Mouse (Mus musculus) heart, embryonic 11.5 days (tissue): ENCODE measurements around the gene Rpl36a. TPM values are rescaled to one million over a fixed set of nuclear protein-coding genes. Genes with fewer than 3 reads are reported as not detected.
"Not testable (repeated sequence)": the region's sequence is repeated elsewhere in the genome, so short reads cannot be mapped to it uniquely, and the experiment has no call there.

Source experiments
- ATAC-seq: fragments of 200-750 bp; cut with Nextera tagmentation; replicated peaks from 2 replicates; pipeline ENCODE4 v1.8.0; 2017; ENCODE audit warnings: moderate library complexity; ENCODE audit not compliant: insufficient number of reproducible peaks, low FRiP score, low TSS enrichment
- H3K27ac ChIP-seq: fragments of 300-500 bp; sonication (generic); 2 replicates; pipeline ENCODE4 v1.5.1; 2014; ENCODE audit warnings: mild to moderate bottlenecking, low read depth, low read length
- H3K27me3 ChIP-seq: fragments of 300-500 bp; sonication (generic); 2 replicates; pipeline ENCODE4 v1.6.1; 2014; ENCODE audit warnings: mild to moderate bottlenecking, low read length, mixed read lengths; ENCODE audit not compliant: control insufficient read depth, insufficient read depth
- H3K36me3 ChIP-seq: fragments of 300-500 bp; sonication (generic); 2 replicates; pipeline ENCODE4 v1.6.1; 2014; ENCODE audit warnings: mild to moderate bottlenecking, low read length, moderate library complexity, mixed read lengths; ENCODE audit not compliant: control insufficient read depth, insufficient read depth
- H3K4me1 ChIP-seq: fragments of 300-500 bp; sonication (generic); 2 replicates; pipeline ENCODE4 v1.6.1; 2014; ENCODE audit warnings: low read length; ENCODE audit not compliant: control insufficient read depth, insufficient read depth
- H3K4me2 ChIP-seq: fragments of 300-500 bp; sonication (generic); 2 replicates; pipeline ENCODE4 v1.6.1; 2014; ENCODE audit warnings: mild to moderate bottlenecking, moderate library complexity
- H3K4me3 ChIP-seq: fragments of 300-500 bp; sonication (generic); 2 replicates; pipeline ENCODE4 v1.5.1; 2014; ENCODE audit warnings: low read depth, low read length
- H3K9ac ChIP-seq: fragments of 300-500 bp; sonication (generic); 2 replicates; pipeline ENCODE4 v1.6.1; 2014; ENCODE audit warnings: mild to moderate bottlenecking, low read depth, low read length, moderate library complexity
- H3K9me3 ChIP-seq: fragments of 300-500 bp; sonication (generic); replicated peaks from 2 replicates; pipeline ENCODE4 v1.6.1; 2016; ENCODE audit warnings: low read length; ENCODE audit not compliant: control insufficient read depth
- WGBS: fragments of 180-500 bp; shearing (Covaris S2); extraction: QIAGEN DNeasy Blood & Tissue Kit; methylation state at CpG from one replicate; pipeline ENCODE4 v1.1.7; 2014; ENCODE audit not compliant: insufficient replicate concordance; 5-methylcytosine and 5-hydroxymethylcytosine counted together
- polyA plus RNA-seq: library from polyadenylated mRNA; unstranded; fragments of >200 nt; fragmentation: Nextera tagmentation; extraction: Ambion mirVana; gene quantifications from 2 replicates; pipeline ENCODE4 v1.2.1, GENCODE M21; 2014

Rpl36a gene
- 303 TPM in 2 replicates for polyA plus RNA-seq

DNA sequence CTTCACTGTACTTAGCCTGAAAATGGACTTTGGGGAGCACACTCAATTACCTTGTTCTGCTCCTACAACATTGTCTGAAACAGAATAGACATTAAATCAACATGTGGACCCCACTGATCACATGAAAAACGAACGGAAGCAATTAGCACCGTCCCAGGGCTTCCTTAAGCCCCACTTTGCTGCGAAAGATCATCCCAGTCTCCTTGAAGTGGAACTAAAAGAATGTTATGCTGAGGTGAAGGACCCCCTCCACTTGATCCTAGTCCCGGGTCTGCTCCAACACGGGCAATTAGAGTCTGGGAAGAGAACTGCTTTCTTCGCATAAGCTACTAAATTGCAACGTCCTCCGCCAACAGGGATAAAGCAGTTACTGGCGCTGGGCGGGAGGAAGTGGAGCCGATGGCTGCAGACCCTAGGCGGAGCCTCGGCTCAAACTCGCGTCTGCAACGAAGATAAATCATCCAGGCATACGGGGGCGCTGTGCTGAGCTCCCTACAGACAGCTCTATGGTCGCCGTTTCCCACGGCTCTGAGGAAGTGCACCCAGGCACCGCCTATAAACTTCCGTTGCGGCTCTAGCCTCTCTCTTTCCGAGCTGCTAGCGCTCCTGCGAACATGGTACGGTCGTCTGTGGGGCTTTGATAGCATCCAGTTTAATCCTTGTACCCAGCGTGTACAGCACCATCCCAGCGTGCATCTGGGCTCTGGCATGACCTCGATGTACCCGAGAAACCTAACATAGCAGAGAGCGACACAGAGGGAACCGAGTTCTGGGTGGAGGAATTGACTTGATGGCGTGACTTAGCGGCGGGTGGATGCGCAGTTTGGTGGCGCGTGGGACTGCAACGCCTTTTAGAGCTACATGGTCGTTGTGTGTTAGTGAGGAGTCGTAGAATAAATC, at the start of gene Rpl36a:
Gene Rpl36a, plus strand, starts transcription at position 552 of the 900 bp plus-strand sequence.
- Histone ChIP-seq H3K27ac (peak within 1 kb of the TSS; percentile 84), H3K36me3 (peaks cover 4% of the 10 kb centered on the region; the same call in 1 of the 2 replicates), H3K4me1 (no peaks in the 10 kb centered on the region), H3K4me3 (peak within 1 kb of the TSS; percentile 59), H3K9ac (peak within 1 kb of the TSS; percentile 82), H3K27me3 (no peaks in the 10 kb centered on the region), H3K9me3 (no peaks in the 10 kb centered on the region), H3K4me2 (peak within 1 kb of the TSS; percentile 66)
- 18% methylated on average over 45 of the region's 45 CpGs for WGBS
- ATAC-seq = peak; percentile 94

DNA sequence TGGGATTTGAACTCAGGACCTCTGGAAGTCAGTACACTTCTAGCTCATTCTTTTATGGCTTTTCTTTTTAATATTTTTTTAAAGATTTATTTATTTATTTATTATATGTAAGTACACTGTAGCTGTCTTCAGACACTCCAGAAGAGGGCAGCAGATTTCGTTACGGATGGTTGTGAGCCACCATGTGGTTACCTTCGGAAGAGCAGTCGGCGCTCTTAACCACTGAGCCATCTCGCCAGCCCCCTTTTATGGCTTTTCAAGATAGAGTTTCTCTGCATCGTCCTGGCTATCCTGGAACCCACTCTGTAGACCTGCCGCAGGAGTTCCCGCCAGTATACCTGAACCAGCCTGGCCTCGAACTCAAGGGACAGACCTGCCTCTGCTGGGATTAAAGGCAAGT, 45.7 kb upstream of the Rpl36a start:
- Histone ChIP-seq H3K4me2 (peak overlapping the region; percentile 59), H3K4me3 (peak overlapping the region; percentile 61; the same call in 1 of the 2 replicates)
- not testable (repeated sequence) for H3K9ac ChIP-seq, H3K36me3 ChIP-seq, ATAC-seq, H3K4me1 ChIP-seq, H3K9me3 ChIP-seq, H3K27me3 ChIP-seq, H3K27ac ChIP-seq
- 81% methylated on average over 10 of the region's 10 CpGs for WGBS

DNA sequence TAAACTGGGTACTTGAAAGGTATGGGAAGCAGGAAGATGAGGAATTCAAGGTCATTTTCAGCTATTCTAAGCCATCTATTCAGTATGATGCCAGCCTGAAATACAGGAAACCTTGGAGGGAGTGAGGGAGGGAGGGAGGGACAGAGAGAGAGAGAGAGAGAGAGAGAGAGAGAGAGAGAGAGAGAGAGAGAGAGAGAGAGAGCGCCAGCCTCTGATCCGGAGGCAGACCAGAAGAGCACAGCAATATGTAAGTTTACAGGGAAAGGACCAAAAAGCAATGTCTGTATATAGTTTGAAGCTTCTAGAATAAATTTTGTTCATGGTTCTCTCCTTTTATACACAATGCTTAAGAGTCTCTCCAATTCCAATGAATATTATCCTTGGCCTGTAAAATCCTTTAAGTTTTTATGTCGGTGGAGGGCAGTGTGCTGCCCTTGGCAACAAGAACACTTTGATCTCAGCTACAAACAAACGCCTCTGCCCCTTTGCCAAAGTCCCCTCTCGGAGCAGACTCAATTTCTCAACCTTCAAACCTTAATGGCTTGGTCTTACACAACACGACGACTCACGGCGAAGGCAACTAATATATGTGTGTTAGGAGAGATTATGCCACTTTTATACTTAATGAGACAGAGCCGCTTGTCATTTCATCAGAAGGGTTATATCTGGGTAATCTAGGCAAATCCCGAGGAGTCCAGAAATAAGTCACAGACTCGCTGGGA, 44.9 kb upstream of the Rpl36a start:
- no peak for ATAC-seq
- no peaks in the 10 kb centered on the region for H3K9me3 ChIP-seq
- peak overlapping the region; percentile 61 for H3K4me3 ChIP-seq
- no peaks in the 10 kb centered on the region for H3K4me1 ChIP-seq
- no peaks in the 10 kb centered on the region for H3K27me3 ChIP-seq
- 26% methylated on average over 12 of the region's 12 CpGs for WGBS
- H3K36me3 ChIP-seq = no peaks in the 10 kb centered on the region
- H3K27ac ChIP-seq = no peak overlapping the region
- peak overlapping the region; percentile 59 for H3K4me2 ChIP-seq
- peak overlapping the region; percentile 75 for H3K9ac ChIP-seq

DNA sequence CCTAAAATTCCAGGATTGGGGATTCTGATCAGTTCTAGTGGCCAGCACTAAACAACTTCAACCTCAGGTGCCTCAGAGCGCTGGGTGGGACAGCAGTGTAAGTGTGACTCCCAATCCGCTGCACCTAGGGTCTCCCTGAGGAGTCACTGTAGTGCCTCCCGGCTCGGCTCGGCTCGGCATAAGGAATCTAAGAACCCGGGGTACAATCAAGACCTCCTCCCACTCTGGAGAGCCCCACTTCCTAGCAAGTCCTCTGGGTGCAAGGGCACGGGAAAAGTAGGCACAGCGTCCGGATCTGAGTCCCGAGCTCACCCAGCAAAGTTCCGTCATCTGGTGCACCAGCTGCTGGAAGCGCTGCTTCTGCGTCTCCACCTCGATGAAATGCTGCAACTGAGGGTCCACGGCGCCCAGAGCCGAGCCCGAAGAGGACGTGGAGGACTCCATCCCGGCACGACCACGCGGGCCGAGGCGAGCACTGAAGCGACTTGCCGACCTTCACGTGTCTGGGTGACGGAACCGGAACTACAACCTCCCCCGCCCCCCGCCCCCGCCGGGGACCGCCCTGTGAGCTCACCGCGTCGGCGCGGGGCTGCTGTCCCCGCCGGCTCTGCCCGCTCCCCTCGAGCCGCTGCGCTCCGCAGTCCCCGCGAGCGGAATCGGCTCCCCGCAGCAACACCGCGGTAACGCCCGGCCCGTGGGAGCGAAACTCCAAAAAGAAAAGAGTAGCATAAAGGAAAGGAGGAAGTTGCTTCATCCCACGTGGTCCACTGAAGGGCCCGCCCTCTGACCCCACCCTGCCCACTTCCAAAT, 44.1 kb upstream of the Rpl36a start, which contains the start of gene Timm8a1:
Gene Timm8a1, minus strand, starts transcription at position 721 of the 810 bp plus-strand sequence.
- H3K27me3 ChIP-seq = no peaks in the 10 kb centered on the region
- WGBS = 8% methylated on average over 34 of the region's 61 CpGs
- peak; percentile 90 for ATAC-seq

DNA sequence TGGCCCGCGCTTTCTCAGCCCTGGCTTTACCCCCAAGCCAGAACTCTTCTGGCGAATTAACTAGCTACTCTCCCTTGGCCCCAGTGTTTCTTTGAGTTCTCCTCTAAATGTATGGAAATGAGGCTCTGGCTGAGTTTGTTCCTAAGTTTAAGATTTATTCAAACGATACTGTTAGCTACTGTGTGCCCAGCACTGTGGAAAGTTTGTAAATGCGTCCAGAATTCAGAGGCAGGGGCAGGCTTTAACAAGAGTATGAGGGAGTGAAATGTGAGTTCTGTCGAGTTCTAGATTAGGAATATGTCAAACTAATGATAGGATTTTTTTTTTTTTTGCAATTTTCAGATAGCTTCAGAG, 43.5 kb upstream of the Rpl36a start:
- H3K4me1 ChIP-seq = no peaks in the 10 kb centered on the region
- peak overlapping the region; percentile 61 for H3K4me3 ChIP-seq
- H3K4me2 ChIP-seq = peak overlapping the region; percentile 58
- ATAC-seq = no peak
- no peaks in the 10 kb centered on the region for H3K27me3 ChIP-seq
- H3K9ac ChIP-seq = peak overlapping the region; percentile 75
- no peaks in the 10 kb centered on the region for H3K36me3 ChIP-seq
- 24% methylated on average over 6 of the region's 6 CpGs for WGBS
- H3K27ac ChIP-seq = 0 out of 2 replicates have a peak overlapping the region, but pooled peaks have one; percentile 78
- no peaks in the 10 kb centered on the region for H3K9me3 ChIP-seq

More for the DNA sequence above, 44.1 kb upstream of the Rpl36a start, which contains the start of gene Timm8a1:
- Histone ChIP-seq H3K9ac (peak within 1 kb of the TSS; percentile 75), H3K4me3 (peak within 1 kb of the TSS; percentile 61), H3K27ac (peak within 1 kb of the TSS; percentile 78; the same call in 1 of the 2 replicates), H3K9me3 (no peaks in the 10 kb centered on the region), H3K4me2 (peak within 1 kb of the TSS; percentile 59), H3K36me3 (no peaks in the 10 kb centered on the region), H3K4me1 (no peaks in the 10 kb centered on the region)

DNA sequence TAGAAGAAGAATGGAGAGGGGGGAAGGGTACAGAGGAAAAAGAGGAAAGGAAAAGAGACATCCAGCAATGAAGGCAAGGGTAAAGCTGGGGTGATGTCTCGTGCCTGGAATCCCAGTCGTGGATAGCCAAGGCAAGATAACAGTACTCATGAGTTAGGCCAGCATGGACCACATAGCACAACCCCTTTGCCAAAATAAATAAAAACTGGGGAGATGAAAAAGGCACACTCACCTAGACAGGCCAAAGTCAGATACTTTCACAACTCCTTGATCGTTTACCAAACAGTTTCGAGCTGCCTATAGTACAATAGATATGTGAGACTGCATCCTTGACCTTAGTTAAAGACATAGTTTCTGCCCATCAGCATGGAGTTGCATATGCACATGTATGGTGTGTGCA, 38.1 kb upstream of the Rpl36a start:
- H3K27ac ChIP-seq = no peak overlapping the region
- no peaks in the 10 kb centered on the region for H3K4me1 ChIP-seq
- no peaks in the 10 kb centered on the region for H3K9me3 ChIP-seq
- no peak overlapping the region for H3K9ac ChIP-seq
- H3K36me3 ChIP-seq = no peaks in the 10 kb centered on the region
- no peak for ATAC-seq
- no peak overlapping the region for H3K4me3 ChIP-seq
- WGBS = 60% methylated on average over 4 of the region's 4 CpGs
- no peak overlapping the region for H3K4me2 ChIP-seq
- no peaks in the 10 kb centered on the region for H3K27me3 ChIP-seq

DNA sequence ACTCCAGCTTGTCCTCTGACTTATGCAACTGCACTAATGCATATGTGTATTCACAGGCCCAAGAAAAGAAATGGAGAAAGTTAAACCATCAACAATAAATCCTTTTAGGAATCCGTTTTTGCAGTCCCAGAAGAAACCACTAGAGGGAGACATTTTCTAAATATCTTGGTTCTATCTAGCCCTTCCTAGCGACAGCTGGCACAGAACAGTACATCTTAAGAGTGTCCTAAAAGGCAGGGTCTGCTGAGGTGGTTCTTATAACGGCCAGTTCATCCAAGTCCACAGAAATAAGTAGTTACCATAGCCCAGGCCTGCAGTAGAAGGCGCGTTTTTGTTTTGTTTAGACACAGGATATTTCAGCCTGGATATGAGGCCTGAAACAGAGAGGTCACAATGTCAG, 34.6 kb upstream of the Rpl36a start:
- Histone ChIP-seq H3K4me2 (no peak overlapping the region), H3K9me3 (no peaks in the 10 kb centered on the region), H3K27me3 (no peaks in the 10 kb centered on the region), H3K4me3 (no peak overlapping the region), H3K36me3 (no peaks in the 10 kb centered on the region), H3K9ac (no peak overlapping the region), H3K27ac (no peak overlapping the region), H3K4me1 (no peaks in the 10 kb centered on the region)
- WGBS = 19% methylated on average over 5 of the region's 5 CpGs
- ATAC-seq = no peak

DNA sequence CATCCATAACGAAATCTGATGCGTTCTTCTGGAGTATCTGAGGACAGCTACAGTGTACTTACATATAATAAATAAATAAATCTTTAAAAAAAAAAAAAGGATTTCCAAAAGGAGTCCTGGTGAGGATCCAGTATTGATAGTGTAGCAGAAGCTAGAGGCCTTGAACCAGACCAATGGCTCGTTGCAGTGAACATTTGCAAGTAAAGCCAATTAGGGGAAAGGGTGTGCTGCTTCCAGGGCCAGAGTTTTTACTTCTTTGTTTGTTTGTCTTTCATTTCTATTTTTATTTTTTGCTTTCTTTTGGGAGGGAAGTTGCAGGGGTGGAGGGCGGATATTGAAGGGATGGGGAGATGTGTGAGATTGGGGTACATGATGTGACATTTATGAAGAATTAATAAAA, 32.1 kb upstream of the Rpl36a start:
- no peak overlapping the region for H3K4me3 ChIP-seq
- no peaks in the 10 kb centered on the region for H3K27me3 ChIP-seq
- no peaks in the 10 kb centered on the region for H3K4me1 ChIP-seq
- no peak for ATAC-seq
- no peak overlapping the region for H3K9ac ChIP-seq
- no peaks in the 10 kb centered on the region for H3K9me3 ChIP-seq
- WGBS = 78% methylated on average over 4 of the region's 4 CpGs
- no peak overlapping the region for H3K27ac ChIP-seq
- H3K4me2 ChIP-seq = no peak overlapping the region
- no peaks in the 10 kb centered on the region for H3K36me3 ChIP-seq
